Mouse (Mus musculus) kidney, embryonic 14.5 days (tissue): ENCODE results near the gene Orai1. TPM values are rescaled to one million over a fixed set of nuclear protein-coding genes. Genes with fewer than 3 reads are reported as not detected.

Source experiments
- ATAC-seq: fragments of 200-750 bp; cut with Nextera tagmentation; 2 replicates; pipeline ENCODE4 v1.8.0; 2017; ENCODE audit warnings: moderate number of reproducible peaks, mild to moderate bottlenecking, moderate TSS enrichment, moderate library complexity; ENCODE audit not compliant: low FRiP score, low TSS enrichment
- H3K27ac ChIP-seq: fragments of 300-500 bp; sonication (generic); 2 replicates; pipeline ENCODE4 v1.5.1; 2014; ENCODE audit warnings: low read depth, mild to moderate bottlenecking, low read length, moderate library complexity, mixed read lengths
- H3K27me3 ChIP-seq: fragments of 300-500 bp; sonication (generic); 2 replicates; pipeline ENCODE4 v1.6.1; 2014; ENCODE audit warnings: mild to moderate bottlenecking, low read length; ENCODE audit not compliant: control insufficient read depth, insufficient read depth
- H3K36me3 ChIP-seq: fragments of 300-500 bp; sonication (generic); 2 replicates; pipeline ENCODE4 v1.6.1; 2014; ENCODE audit warnings: low read length, mixed read lengths; ENCODE audit not compliant: control insufficient read depth, insufficient read depth
- H3K4me1 ChIP-seq: fragments of 300-500 bp; sonication (generic); 2 replicates; pipeline ENCODE4 v1.6.1; 2014; ENCODE audit warnings: low read length, mixed read lengths; ENCODE audit not compliant: control insufficient read depth, insufficient read depth
- H3K4me2 ChIP-seq: fragments of 300-500 bp; sonication (generic); replicated peaks from 2 replicates; pipeline ENCODE4 v1.6.1; 2014; ENCODE audit warnings: low read depth, mild to moderate bottlenecking, low read length
- H3K4me3 ChIP-seq: fragments of 300-500 bp; sonication (generic); 2 replicates; pipeline ENCODE4 v1.5.1; 2014; ENCODE audit warnings: mild to moderate bottlenecking, low read length
- H3K9ac ChIP-seq: fragments of 300-500 bp; sonication (generic); 2 replicates; pipeline ENCODE4 v1.6.1; 2014; ENCODE audit warnings: low read depth, mild to moderate bottlenecking, low read length, moderate library complexity
- H3K9me3 ChIP-seq: fragments of 300-500 bp; sonication (generic); 2 replicates; pipeline ENCODE4 v1.6.1; 2016; ENCODE audit warnings: low read length; ENCODE audit not compliant: control insufficient read depth
- WGBS: fragments of 180-500 bp; shearing (Covaris S2); extraction: QIAGEN DNeasy Blood & Tissue Kit; methylation state at CpG from one replicate; pipeline ENCODE4 v1.1.7; 2014; 5-methylcytosine and 5-hydroxymethylcytosine counted together
- polyA plus RNA-seq: library from polyadenylated mRNA; unstranded; fragments of >200 nt; fragmentation: Nextera tagmentation; extraction: Ambion mirVana; gene quantifications from 2 replicates; pipeline ENCODE4 v1.2.1, GENCODE M21; 2014

Gene Orai1
- polyA plus RNA-seq, 1 experiment from 2014 or later: 21.5 TPM

DNA sequence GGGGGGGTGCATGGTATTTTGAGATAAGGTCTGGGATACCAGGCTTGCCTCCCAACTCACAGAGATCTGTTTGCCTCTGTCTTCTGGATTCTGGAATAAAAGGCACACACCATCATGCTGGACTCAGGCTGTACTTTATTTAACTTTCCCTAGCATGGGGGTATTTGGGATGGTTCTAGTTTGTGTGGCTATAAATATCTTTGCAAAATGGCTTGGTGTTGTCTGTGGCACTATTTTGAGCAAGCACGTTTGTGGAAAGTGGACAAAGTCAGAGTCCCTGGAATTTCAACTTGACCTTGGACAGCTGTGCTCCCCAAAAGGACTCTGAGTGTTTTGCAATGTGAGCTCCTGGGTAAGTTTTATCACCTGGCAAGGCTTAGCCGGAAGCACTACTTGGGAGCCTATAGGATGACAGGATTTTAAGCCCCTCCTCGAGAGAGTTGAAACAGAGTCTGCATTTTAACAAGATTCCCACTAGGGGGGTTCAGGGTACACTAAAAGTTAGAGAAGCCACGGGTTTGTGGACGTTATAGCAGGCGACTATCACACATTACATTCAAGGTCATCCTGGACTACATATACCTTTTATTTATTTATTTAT, 52.6 kb downstream of the Orai1 start:
- Histone ChIP-seq H3K9ac (no peak overlapping the region), H3K36me3 (no peaks in the 10 kb centered on the region), H3K4me3 (no peak overlapping the region), H3K27me3 (no peaks in the 10 kb centered on the region), H3K9me3 (no peaks in the 10 kb centered on the region), H3K27ac (no peak overlapping the region), H3K4me2 (no peak overlapping the region), H3K4me1 (no peaks in the 10 kb centered on the region)
- 12% methylated on average over 6 of the region's 6 CpGs for WGBS
- peak; percentile 65 for ATAC-seq

DNA sequence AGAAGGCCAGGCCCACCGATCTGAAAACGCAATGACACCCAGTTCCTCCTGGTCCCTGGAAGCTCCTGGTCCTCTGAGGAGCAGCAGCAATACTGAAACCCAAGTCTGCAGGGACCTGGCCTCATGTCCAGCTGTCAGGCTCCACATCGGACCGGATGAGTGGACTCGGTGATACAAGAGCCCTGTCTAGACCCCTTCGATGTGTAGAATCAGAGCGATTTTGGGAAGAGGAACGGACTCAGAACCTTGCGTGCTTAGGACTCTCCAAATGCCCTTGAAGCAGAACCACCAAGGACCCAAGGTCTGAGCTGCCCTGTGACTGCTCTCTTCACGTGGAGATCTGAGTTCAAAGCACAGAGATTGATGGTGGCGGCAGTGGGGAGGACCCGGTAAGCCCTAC, 53.2 kb downstream of the Orai1 start, which contains the start of gene Tmem120b:
Tmem120b (plus strand) TSS at position 301 of the 400 bp plus-strand sequence.
- no peak for ATAC-seq
- Histone ChIP-seq H3K27me3 (no peaks in the 10 kb centered on the region), H3K9ac (no peak within 1 kb of the TSS), H3K36me3 (no peaks in the 10 kb centered on the region), H3K9me3 (no peaks in the 10 kb centered on the region), H3K4me1 (no peaks in the 10 kb centered on the region), H3K4me3 (no peak within 1 kb of the TSS), H3K4me2 (no peak within 1 kb of the TSS), H3K27ac (no peak within 1 kb of the TSS)
- 86% methylated on average over 12 of the region's 12 CpGs for WGBS

DNA sequence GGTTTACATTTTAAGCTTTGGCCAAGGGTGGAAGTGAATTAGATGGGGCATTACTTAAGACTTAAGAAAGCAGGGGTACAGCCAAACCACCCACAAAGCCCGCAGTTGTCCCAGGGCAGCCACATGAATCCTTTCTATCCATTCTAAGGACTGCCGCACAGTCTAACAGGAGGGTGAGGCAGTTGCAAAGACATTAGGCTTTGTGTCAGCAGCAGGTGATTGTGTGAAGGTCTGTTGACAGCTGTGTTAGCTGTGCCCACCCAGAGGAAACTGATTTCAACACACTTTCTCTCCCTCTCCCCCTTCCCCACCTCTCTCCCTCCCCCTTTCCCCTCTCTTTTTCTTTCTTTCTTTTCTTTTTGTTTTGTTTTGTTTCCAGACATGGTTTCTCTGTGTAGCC, 53.8 kb downstream of the Orai1 start:
- WGBS: 97% methylated on average over 2 of the region's 2 CpGs
- no peak for ATAC-seq
- H3K9me3 ChIP-seq: no peaks in the 10 kb centered on the region

DNA sequence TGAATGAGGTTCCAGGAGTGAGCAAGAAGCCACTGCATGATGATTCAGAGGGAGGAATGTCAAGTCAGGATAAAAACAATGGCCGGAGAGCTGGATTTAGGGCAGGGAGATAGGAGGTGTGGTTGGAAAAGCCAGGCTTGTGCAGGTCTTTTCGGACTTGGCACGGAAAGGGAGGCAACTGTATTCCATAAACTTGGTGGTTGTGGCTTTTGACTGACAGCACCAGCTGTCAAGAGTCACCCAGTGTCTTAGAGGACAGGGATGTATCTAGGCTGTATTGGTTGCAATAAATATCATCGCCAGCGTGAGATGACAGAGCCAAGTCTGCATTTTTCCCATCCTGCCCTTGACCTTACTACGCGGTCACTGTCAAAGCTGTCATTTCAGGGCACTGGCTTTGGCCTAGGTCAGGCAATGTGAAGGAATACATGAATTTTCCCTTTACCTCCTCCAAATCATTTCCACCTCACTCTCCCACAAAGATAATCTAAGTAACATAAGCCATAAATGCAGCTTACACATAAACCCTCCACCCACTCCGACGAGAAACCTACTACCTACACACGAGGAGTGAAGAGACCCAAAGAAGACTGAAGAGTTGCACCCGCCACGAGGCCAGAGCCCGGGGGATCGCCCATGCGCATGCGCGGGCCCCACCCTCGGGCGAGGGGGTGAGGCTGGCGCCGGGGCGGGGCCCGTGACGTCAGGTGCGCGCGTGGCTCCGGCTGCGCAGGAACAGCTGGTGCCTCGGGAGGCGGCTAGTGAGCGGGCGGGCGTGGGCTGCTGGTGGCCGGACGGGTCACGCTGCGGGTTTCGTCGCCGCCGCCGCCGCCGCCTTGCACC, 60.9 kb downstream of the Orai1 start:
- H3K27me3 ChIP-seq: no peaks in the 10 kb centered on the region
- no peaks in the 10 kb centered on the region for H3K36me3 ChIP-seq
- H3K4me2 ChIP-seq: peak overlapping the region; percentile 82
- peak overlapping the region; percentile 60 for H3K9ac ChIP-seq
- peaks cover 3% of the 10 kb centered on the region; the same call in 1 of the 2 replicates for H3K9me3 ChIP-seq
- peak overlapping the region; percentile 52 for H3K4me3 ChIP-seq
- peaks cover 16% of the 10 kb centered on the region for H3K4me1 ChIP-seq
- 6% methylated on average over 45 of the region's 45 CpGs for WGBS
- no peak overlapping the region; the same call in 1 of the 2 replicates for H3K27ac ChIP-seq
- ATAC-seq: peak; percentile 90

More for the DNA sequence above, 53.8 kb downstream of the Orai1 start:
- Histone ChIP-seq H3K4me1 (no peaks in the 10 kb centered on the region), H3K4me3 (no peak overlapping the region), H3K27me3 (no peaks in the 10 kb centered on the region), H3K9ac (no peak overlapping the region), H3K4me2 (no peak overlapping the region), H3K27ac (no peak overlapping the region), H3K36me3 (no peaks in the 10 kb centered on the region)

DNA sequence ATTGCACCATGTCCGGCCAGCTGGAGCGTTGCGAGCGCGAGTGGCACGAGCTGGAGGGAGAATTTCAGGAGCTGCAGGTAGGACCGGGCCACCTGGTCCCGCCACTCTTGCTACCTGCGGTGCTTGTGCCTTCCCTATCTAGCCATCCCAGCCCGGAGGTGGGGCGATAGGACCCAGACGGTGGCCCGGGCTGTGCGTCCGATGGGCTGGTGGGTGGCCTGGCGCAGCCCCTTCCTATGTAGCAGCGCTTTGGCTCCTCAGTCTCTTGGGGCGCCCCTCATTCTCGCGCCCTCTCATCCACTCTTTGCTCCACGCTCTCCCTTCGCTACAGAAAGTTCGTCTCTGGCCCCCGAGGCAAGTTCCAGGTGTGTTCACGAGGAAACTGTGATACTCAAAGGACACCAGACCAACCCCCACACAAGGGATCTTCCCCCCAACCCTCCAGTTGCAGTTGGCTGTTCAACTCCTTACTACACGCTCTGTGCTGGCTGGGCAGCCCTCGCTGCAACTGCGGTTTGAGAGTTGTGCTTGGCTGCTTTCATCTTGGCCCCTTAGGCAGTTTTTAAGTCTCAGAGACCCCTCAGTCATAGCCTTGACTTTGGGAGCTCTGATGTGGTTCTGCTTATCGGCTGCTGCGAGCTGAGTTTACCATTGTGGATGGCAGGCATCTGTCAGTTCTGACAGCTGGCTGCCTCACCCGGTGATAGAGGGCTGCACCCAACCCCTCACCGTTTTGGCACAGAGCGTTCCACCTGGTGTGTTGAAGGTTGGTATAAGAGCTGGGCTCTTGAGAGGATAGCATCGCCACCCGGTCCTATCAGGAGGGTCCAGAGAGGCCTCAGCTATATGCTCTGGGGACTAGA, 61.8 kb downstream of the Orai1 start:
- peak; percentile 85 for ATAC-seq
- peak overlapping the region; percentile 2; the same call in 1 of the 2 replicates for H3K27ac ChIP-seq
- WGBS: 3% methylated on average over 34 of the region's 35 CpGs
- H3K4me2 ChIP-seq: peak overlapping the region; percentile 82
- peaks cover 16% of the 10 kb centered on the region for H3K4me1 ChIP-seq
- H3K9ac ChIP-seq: peak overlapping the region; percentile 60
- no peaks in the 10 kb centered on the region for H3K27me3 ChIP-seq
- H3K9me3 ChIP-seq: peaks cover 3% of the 10 kb centered on the region; the same call in 1 of the 2 replicates
- peak overlapping the region; percentile 52 for H3K4me3 ChIP-seq
- no peaks in the 10 kb centered on the region for H3K36me3 ChIP-seq

DNA sequence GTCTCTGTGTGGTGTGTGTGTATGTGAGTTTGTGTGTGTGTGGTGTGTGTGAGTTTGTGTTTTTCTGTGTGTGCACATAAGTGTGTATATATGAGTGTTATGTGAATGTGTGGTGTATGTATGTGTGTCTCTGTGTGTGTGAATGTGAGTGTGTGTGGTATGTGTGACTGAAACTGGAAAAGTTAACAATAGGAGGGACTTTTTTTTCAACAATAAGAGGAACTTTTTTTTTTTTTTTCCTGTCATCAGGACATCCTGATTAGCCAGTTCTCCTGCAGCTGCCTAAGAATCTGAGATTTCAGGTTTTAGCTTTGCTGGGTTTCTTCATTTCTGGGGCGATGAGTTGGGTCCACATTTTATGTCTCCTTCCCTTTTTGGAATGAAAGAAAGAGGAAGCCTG, 64.7 kb downstream of the Orai1 start:
- Histone ChIP-seq H3K9me3 (peaks cover 3% of the 10 kb centered on the region; the same call in 1 of the 2 replicates), H3K4me2 (no peak overlapping the region), H3K4me3 (no peak overlapping the region), H3K27ac (peak overlapping the region; percentile 44; the same call in 1 of the 2 replicates), H3K36me3 (no peaks in the 10 kb centered on the region), H3K4me1 (peaks cover 20% of the 10 kb centered on the region), H3K27me3 (no peaks in the 10 kb centered on the region), H3K9ac (no peak overlapping the region)
- no peak for ATAC-seq
- WGBS: 50% methylated on average over 1 of the region's 1 CpGs

DNA sequence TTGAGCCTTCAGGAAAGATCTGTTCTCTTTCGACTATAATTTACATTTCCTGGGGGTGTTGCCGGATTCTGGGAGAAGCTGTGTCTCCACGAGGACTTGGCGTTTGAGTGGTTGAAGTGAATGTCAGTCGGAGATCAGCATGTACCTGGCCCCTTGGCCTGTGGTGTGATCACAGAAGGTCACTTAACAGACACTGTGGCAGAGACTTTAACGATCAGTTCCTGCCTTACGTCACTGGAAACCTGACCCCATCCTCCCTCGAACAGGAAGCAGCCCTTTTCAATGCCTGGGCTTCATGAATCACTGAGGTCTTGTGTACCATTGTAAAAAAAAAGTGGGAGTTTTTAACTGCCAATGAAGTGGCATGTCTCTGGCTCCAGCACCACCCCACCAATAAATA, 65.2 kb downstream of the Orai1 start:
- no peaks in the 10 kb centered on the region for H3K27me3 ChIP-seq
- H3K4me1 ChIP-seq: peaks cover 20% of the 10 kb centered on the region
- H3K4me2 ChIP-seq: 0 out of 2 replicates have a peak overlapping the region, but pooled peaks have one; percentile 8
- H3K27ac ChIP-seq: peak overlapping the region; percentile 44; the same call in 1 of the 2 replicates
- no peak overlapping the region for H3K4me3 ChIP-seq
- no peak overlapping the region for H3K9ac ChIP-seq
- WGBS: 13% methylated on average over 8 of the region's 8 CpGs
- peaks cover 3% of the 10 kb centered on the region; the same call in 1 of the 2 replicates for H3K9me3 ChIP-seq
- no peaks in the 10 kb centered on the region for H3K36me3 ChIP-seq
- no peak for ATAC-seq
